Mouse (Mus musculus) neural tube, embryonic 11.5 days (tissue): ENCODE results near the gene Cep126. TPM values are rescaled to one million over a fixed set of nuclear protein-coding genes. Genes with fewer than 3 reads are reported as not detected.

Experiments used
- ATAC-seq: fragments of 200-750 bp; cut with Nextera tagmentation; 2 replicates; pipeline ENCODE4 v1.8.0; 2017; ENCODE audit warnings: moderate number of reproducible peaks, mild to moderate bottlenecking, moderate TSS enrichment, moderate library complexity; ENCODE audit not compliant: insufficient read depth, low FRiP score, low TSS enrichment
- DNase-seq: peaks from one replicate; pipeline ENCODE4 v3.0.0-alpha.2; 2015; ENCODE audit warnings: low spot score
- H3K27ac ChIP-seq: fragments of 300-500 bp; sonication (generic); 2 replicates; pipeline ENCODE4 v1.5.1; 2014; ENCODE audit warnings: low read depth, mild to moderate bottlenecking, low read length
- H3K27me3 ChIP-seq: fragments of 300-500 bp; sonication (generic); 2 replicates; pipeline ENCODE4 v1.6.1; 2014; ENCODE audit warnings: mild to moderate bottlenecking, low read length, mixed read lengths; ENCODE audit not compliant: control insufficient read depth, insufficient read depth
- H3K36me3 ChIP-seq: fragments of 300-500 bp; sonication (generic); 2 replicates; pipeline ENCODE4 v1.6.1; 2014; ENCODE audit warnings: mild to moderate bottlenecking, low read length, moderate library complexity, mixed read lengths; ENCODE audit not compliant: control insufficient read depth, insufficient read depth
- H3K4me1 ChIP-seq: fragments of 300-500 bp; sonication (generic); 2 replicates; pipeline ENCODE4 v1.6.1; 2014; ENCODE audit warnings: low read length, mixed read lengths; ENCODE audit not compliant: control insufficient read depth, insufficient read depth
- H3K4me2 ChIP-seq: fragments of 300-500 bp; sonication (generic); 2 replicates; pipeline ENCODE4 v1.6.1; 2014; ENCODE audit warnings: low read depth, mild to moderate bottlenecking, moderate library complexity
- H3K4me3 ChIP-seq: fragments of 300-500 bp; sonication (generic); 2 replicates; pipeline ENCODE4 v1.5.1; 2014; ENCODE audit warnings: low read depth, low read length
- H3K9ac ChIP-seq: fragments of 300-500 bp; sonication (generic); 2 replicates; pipeline ENCODE4 v1.6.1; 2014; ENCODE audit warnings: mild to moderate bottlenecking, low read length
- H3K9me3 ChIP-seq: fragments of 300-500 bp; sonication (generic); 2 replicates; pipeline ENCODE4 v1.6.1; 2016; ENCODE audit warnings: low read length; ENCODE audit not compliant: control insufficient read depth
- WGBS: fragments of 180-500 bp; shearing (Covaris S2); extraction: QIAGEN DNeasy Blood & Tissue Kit; methylation state at CpG from one replicate; pipeline ENCODE4 v1.1.7; 2014; 5-methylcytosine and 5-hydroxymethylcytosine counted together
- polyA plus RNA-seq: library from polyadenylated mRNA; unstranded; fragments of >200 nt; fragmentation: Nextera tagmentation; extraction: Ambion mirVana; gene quantifications from 2 replicates; pipeline ENCODE4 v1.2.1, GENCODE M21; 2014

The Cep126 gene
- polyA plus RNA-seq, 1 experiment from 2014 or later = 4.6 TPM

- Histone ChIP-seq H3K4me3 (no peak overlapping the region), H3K4me2 (no peak overlapping the region), H3K9me3 (no peaks in the 10 kb centered on the region), H3K4me1 (no peaks in the 10 kb centered on the region), H3K27me3 (no peaks in the 10 kb centered on the region), H3K27ac (no peak overlapping the region), H3K36me3 (no peaks in the 10 kb centered on the region), H3K9ac (no peak overlapping the region)
- DNase-seq (no peak), ATAC-seq (no peak)
- WGBS = 63% methylated on average over 4 of the region's 4 CpGs
Observed at GRCm38 (mm10) chr9:8035091-8035490, 99.0 kb downstream of the Cep126 start.

- WGBS = 81% methylated on average over 1 of the region's 1 CpGs
Observed at GRCm38 (mm10) chr9:8034143-8034542, 100.0 kb downstream of the Cep126 start.

GRCm38 (mm10) chr9:8032847-8033246 lies 101.2 kb downstream of the Cep126 start:
- H3K27ac ChIP-seq = no peak overlapping the region
- no peak for DNase-seq
- no peak overlapping the region for H3K9ac ChIP-seq
- no peaks in the 10 kb centered on the region for H3K9me3 ChIP-seq
- WGBS = 90% methylated on average over 5 of the region's 5 CpGs
- H3K4me1 ChIP-seq = no peaks in the 10 kb centered on the region
- H3K36me3 ChIP-seq = no peaks in the 10 kb centered on the region
- H3K27me3 ChIP-seq = no peaks in the 10 kb centered on the region
- H3K4me2 ChIP-seq = no peak overlapping the region
- no peak overlapping the region for H3K4me3 ChIP-seq
- ATAC-seq = no peak

More at GRCm38 (mm10) chr9:8034143-8034542, 100.0 kb downstream of the Cep126 start:
- Histone ChIP-seq H3K4me3 (no peak overlapping the region), H3K4me1 (no peaks in the 10 kb centered on the region), H3K4me2 (no peak overlapping the region), H3K27me3 (no peaks in the 10 kb centered on the region), H3K9me3 (no peaks in the 10 kb centered on the region), H3K36me3 (no peaks in the 10 kb centered on the region), H3K9ac (no peak overlapping the region), H3K27ac (no peak overlapping the region)
- ATAC-seq (no peak), DNase-seq (no peak)

Other genes with a start within 250 kb of the Cep126 start
- gene Yap1, start 129.7 kb downstream of the Cep126 start, polyA plus RNA-seq = 27.2 and 31.6 TPM in 2 replicates
- 15.3 and 16.5 TPM in 2 replicates for gene Cfap300, start 91.5 kb downstream of the Cep126 start, polyA plus RNA-seq